Mouse (Mus musculus) liver, adult 2 months (tissue): Measurements from ENCODE around the gene Senp2.

Experiments
- CTCF ChIP-seq: fragments of 200-500 bp; IDR thresholded peaks from 2 replicates; pipeline ENCODE4 v1.5.1; 2011; ENCODE audit warnings: low read depth, low read length, control low read depth
- POLR2A ChIP-seq: fragments of 200-500 bp; IDR thresholded peaks from 2 replicates; pipeline ENCODE4 v1.6.1; 2011; ENCODE audit warnings: low read length, control low read depth; ENCODE audit not compliant: insufficient read depth; ENCODE audit errors: extremely low read depth

DNA sequence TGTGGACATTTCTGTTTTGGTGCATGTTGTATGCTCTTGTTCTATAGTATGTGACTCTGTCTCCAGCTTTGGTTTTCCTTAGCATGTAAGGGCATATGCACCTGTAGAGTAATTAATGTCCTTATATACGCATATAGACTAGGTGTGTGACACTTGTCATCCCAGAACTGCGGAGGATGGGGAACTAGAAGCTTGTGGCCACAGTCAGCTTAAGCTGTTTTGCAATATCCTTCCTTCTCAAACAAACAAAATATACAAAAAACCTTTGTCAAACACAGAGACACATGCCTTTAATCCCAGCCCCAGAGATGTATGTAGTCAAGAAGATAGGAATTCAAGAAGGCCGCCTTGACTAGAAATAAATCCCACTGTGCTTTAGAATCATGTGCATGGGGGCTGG lies 36.6 kb downstream of the Senp2 start:
- TF ChIP-seq POLR2A (no peak), CTCF (no peak)
